Mouse (Mus musculus): ENCODE results near the gene Ccnf. TPM values are rescaled to one million over a fixed set of nuclear protein-coding genes. Genes with fewer than 3 reads are reported as not detected.

The Ccnf gene
- 10 to 100 TPM; 14.9 to 15.2 TPM for total RNA-seq (2021)
- long read RNA-seq, experiment 1, full-length matches to known transcripts: 9 of 14 reads
- long read RNA-seq, experiment 1, partial matches to known transcripts: 4 of 14 reads
- long read RNA-seq, experiment 1, other reads (novel, unspliced or antisense): 1 of 14 reads
- long read RNA-seq, experiment 2, full-length matches to known transcripts: 12 of 22 reads
- long read RNA-seq, experiment 2, partial matches to known transcripts: 6 of 22 reads
- long read RNA-seq, experiment 2, other reads (novel, unspliced or antisense): 4 of 22 reads

GRCm38 (mm10) chr17:24251320-24252069 lies at the start of gene Ccnf:
TSS of gene Ccnf (minus strand) at chr17:24251484.
- DNase-seq (ENCODE audit: low spot score in 2 of 2): peak; percentile 85 to 94

- DNase-seq (ENCODE audit: low spot score in 2 of 2): no peak
Observed at GRCm38 (mm10) chr17:24300651-24301050, 49.4 kb upstream of the Ccnf start.

- DNase-seq (ENCODE audit: low spot score in 2 of 2): no peak
Observed at GRCm38 (mm10) chr17:24289338-24289737, 38.1 kb upstream of the Ccnf start.

- no peak for DNase-seq (ENCODE audit: low spot score in 2 of 2)
Observed at GRCm38 (mm10) chr17:24288477-24288876, 37.2 kb upstream of the Ccnf start.

GRCm38 (mm10) chr17:24285680-24286079 lies 34.4 kb upstream of the Ccnf start:
- DNase-seq (ENCODE audit: low spot score in 2 of 2): no peak

- DNase-seq (ENCODE audit: low spot score in 2 of 2): no peak
Observed at GRCm38 (mm10) chr17:24283266-24283818, 32.1 kb upstream of the Ccnf start.

- no peak for DNase-seq (ENCODE audit: low spot score in 2 of 2)
Observed at GRCm38 (mm10) chr17:24282637-24283036, 31.4 kb upstream of the Ccnf start.

- DNase-seq (ENCODE audit: low spot score in 2 of 2): no peak
Observed at GRCm38 (mm10) chr17:24279907-24280306, 28.6 kb upstream of the Ccnf start.

GRCm38 (mm10) chr17:24267133-24267532 lies 15.8 kb upstream of the Ccnf start:
- DNase-seq (ENCODE audit: low spot score in 2 of 2): no peak

- no peak for DNase-seq (ENCODE audit: low spot score in 2 of 2)
Observed at GRCm38 (mm10) chr17:24264766-24265165, 13.5 kb upstream of the Ccnf start.

- no peak for DNase-seq (ENCODE audit: low spot score in 2 of 2)
Observed at GRCm38 (mm10) chr17:24260516-24260915, 9.2 kb upstream of the Ccnf start.

GRCm38 (mm10) chr17:24259702-24260101 lies 8.4 kb upstream of the Ccnf start:
- DNase-seq (ENCODE audit: low spot score in 2 of 2): no peak

GRCm38 (mm10) chr17:24258981-24259380 lies 7.7 kb upstream of the Ccnf start:
- no peak for DNase-seq (ENCODE audit: low spot score in 2 of 2)

GRCm38 (mm10) chr17:24252329-24252728 lies 1.0 kb upstream of the Ccnf start:
- DNase-seq (ENCODE audit: low spot score in 2 of 2): no peak

GRCm38 (mm10) chr17:24250988-24251319 lies 330 bp downstream of the Ccnf start:
- no peak for DNase-seq (ENCODE audit: low spot score in 2 of 2)

GRCm38 (mm10) chr17:24248641-24249040 lies 2.6 kb downstream of the Ccnf start:
- DNase-seq (ENCODE audit: low spot score in 2 of 2): no peak

- DNase-seq (ENCODE audit: low spot score in 2 of 2): no peak
Observed at GRCm38 (mm10) chr17:24244061-24244460, 7.2 kb downstream of the Ccnf start.

- DNase-seq (ENCODE audit: low spot score in 2 of 2): no peak
Observed at GRCm38 (mm10) chr17:24243311-24243969, 7.8 kb downstream of the Ccnf start.

- DNase-seq (ENCODE audit: low spot score in 2 of 2): no peak
Observed at GRCm38 (mm10) chr17:24236921-24237320, 14.4 kb downstream of the Ccnf start.

- no peak for DNase-seq (ENCODE audit: low spot score in 2 of 2)
Observed at GRCm38 (mm10) chr17:24236479-24236878, 14.8 kb downstream of the Ccnf start.

GRCm38 (mm10) chr17:24227941-24228340 lies 23.3 kb downstream of the Ccnf start:
- no peak for DNase-seq (ENCODE audit: low spot score in 2 of 2)

GRCm38 (mm10) chr17:24226721-24227120 lies 24.6 kb downstream of the Ccnf start:
- DNase-seq (ENCODE audit: low spot score in 2 of 2): no peak
